Mouse (Mus musculus): ENCODE data around the gene Nwd2. TPM values are rescaled to one million over a fixed set of nuclear protein-coding genes. Genes with fewer than 3 reads are reported as not detected.

Gene Nwd2
- total RNA-seq, 2 experiments from 2014 or later, result not detected

GRCm38 (mm10) chr5:63827006-63827405, 178.1 kb downstream of the Nwd2 start:
- peak; percentile 72 for ATAC-seq (replicated peaks; ENCODE audit: poor library complexity)

- no peak for ATAC-seq (replicated peaks; ENCODE audit: poor library complexity)
Measured at GRCm38 (mm10) chr5:63827415-63828053, 178.6 kb downstream of the Nwd2 start.

GRCm38 (mm10) chr5:63828380-63829185, 179.7 kb downstream of the Nwd2 start:
- peak; percentile 32 for ATAC-seq (replicated peaks; ENCODE audit: poor library complexity)

DNA sequence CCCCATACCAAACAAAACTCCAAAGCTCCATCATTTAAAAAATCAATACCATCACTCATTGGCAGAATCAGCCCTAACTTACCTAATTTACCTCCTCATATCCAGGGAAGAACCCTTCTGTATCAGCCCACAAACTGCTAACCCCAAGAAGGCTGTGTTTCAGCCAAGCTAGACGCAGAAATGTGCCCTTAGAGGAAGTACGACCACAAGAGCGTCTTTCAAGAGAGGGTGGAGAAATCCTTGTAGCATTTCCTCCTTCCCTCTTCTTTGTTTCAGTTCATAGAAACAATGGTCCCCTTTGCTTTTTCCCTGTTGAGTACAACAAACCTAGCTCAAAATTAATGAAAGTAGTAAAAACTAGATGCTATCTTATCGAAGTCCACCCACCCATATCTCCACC, 182.2 kb downstream of the Nwd2 start:
- peak; percentile 62 for ATAC-seq (replicated peaks; ENCODE audit: poor library complexity)

GRCm38 (mm10) chr5:63833955-63834354, 185.1 kb downstream of the Nwd2 start:
- ATAC-seq (replicated peaks; ENCODE audit: poor library complexity), result no peak

DNA sequence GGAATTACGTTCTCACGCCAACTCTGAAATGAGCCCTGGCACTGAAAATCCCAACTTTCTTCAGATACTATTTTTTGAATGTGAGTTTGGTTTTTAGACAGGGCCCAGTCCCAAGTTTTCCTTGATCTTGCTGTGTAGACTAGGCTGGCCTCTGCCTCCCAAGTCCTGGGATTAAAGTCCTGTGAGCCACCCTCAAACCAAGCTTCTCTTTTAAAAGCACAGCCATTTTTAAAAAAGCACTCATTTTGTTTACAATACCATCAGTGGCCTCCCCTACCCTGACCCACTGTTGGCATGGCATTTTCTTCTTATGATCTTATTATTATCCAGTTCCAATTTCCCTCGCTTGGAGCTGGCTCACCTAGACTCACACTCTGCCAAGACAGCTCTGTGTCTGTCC, 185.5 kb downstream of the Nwd2 start:
- no peak for ATAC-seq (replicated peaks; ENCODE audit: poor library complexity)

DNA sequence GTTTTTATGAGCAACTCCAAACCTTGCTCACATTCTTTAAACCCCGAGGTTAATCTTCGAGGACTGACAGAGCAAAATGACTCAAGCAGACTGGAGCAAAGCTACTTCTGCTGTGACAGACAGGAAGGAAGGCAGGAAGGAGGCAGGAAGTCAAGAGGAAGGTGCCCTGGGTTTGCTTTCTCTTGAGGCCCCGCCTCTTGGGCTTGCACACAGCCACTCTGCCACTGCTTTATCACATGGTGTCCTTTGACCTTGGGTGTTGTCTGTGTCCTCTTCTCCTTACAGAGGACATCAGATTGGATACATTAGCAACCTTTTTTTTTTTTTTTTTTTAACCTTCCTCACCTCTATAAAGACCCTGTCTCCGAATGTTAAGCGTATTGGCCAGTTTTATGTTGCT, 188.2 kb downstream of the Nwd2 start:
- peak; percentile 88 for ATAC-seq (replicated peaks; ENCODE audit: poor library complexity)

DNA sequence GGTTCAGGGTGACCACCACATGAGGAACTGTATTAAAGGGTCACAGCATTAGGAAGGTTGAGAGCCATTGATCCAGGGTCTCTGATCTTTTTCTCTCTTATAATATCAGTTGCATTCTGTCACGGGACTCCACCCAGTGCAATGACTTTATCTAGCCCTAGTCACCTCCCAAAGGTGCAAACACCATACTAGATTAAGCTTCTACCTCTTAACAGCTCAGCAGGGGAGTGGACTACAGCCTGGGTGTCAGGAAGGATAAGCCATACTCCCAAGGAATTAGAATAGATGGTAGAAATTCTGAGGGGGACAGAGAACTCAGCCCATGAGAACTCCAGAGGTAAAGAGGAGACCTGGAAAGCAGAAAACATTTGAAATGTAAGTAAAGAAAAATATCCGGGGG, 188.9 kb downstream of the Nwd2 start:
- ATAC-seq (replicated peaks; ENCODE audit: poor library complexity), result no peak

- no peak for ATAC-seq (replicated peaks; ENCODE audit: poor library complexity)
Measured at GRCm38 (mm10) chr5:63839801-63840416, 191.0 kb downstream of the Nwd2 start.

DNA sequence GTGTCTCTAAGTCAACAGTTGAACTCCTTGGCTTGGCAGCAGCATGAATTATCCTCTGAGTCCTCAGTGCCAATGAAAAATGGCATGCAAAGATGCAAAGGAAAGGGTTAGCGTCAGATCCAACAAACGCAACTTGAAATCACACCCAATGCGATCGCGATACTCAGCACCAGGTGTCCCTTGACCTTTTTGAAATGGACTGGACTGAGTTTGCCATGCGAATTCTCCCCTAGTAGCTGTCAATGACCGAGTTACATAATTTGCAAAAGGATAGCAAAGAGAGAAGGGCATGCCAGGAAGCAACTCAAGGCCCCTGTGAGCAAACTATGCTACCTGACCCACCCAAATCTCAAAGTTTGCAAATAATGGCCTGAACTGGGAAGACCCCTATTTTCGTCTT, 198.2 kb downstream of the Nwd2 start:
- no peak for ATAC-seq (replicated peaks; ENCODE audit: poor library complexity)

DNA sequence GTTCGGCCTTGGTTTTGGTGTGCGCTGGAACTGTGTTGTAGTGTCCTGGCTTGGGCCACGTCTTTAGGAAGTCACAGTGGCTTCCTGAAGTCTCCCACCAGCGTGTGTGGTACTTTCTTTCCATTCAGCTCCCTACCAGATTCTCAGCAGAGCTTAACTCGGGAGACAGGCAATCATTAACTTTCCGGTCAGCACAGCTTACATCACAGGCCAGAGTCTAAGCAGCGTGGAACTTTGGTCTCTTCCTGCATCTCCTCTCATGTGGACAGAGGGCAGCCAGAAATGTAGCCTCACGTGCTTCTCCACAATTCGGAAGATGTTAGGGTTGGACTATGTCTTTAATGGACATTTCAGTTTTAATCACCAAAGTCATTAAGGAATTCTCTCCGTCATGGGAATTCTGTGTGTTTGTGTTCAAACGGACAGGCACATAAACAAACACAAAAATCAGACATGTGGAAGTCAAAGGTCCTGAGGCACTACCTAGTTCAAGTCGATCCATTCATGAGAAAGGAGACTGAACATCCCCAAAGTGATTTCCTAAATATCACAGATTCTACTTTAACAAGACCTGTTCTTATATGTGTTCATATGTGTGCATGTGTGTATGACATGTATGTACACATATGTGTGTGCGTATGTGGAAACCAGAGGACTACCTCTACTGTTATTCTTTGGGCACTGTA, 198.8 kb downstream of the Nwd2 start:
- ATAC-seq (replicated peaks; ENCODE audit: poor library complexity), result no peak

- ATAC-seq (replicated peaks; ENCODE audit: poor library complexity), result peak; percentile 48; the same call in 1 of the 2 replicates
Measured at GRCm38 (mm10) chr5:63858901-63859300, 210.0 kb downstream of the Nwd2 start.

Other genes with a start within 250 kb of the Nwd2 start
- gene 0610040J01Rik, start 163.3 kb downstream of the Nwd2 start, total RNA-seq (2015), result 6.6 and 7.1 TPM in 2 replicates
- 6.7 and 7.4 TPM in 2 replicates for gene 0610040J01Rik, start 163.3 kb downstream of the Nwd2 start, total RNA-seq (2017)

All from megakaryocyte progenitor cell, adult 5-6 weeks (primary cell).